Mouse (Mus musculus): ENCODE data around the gene Adssl1.

DNA sequence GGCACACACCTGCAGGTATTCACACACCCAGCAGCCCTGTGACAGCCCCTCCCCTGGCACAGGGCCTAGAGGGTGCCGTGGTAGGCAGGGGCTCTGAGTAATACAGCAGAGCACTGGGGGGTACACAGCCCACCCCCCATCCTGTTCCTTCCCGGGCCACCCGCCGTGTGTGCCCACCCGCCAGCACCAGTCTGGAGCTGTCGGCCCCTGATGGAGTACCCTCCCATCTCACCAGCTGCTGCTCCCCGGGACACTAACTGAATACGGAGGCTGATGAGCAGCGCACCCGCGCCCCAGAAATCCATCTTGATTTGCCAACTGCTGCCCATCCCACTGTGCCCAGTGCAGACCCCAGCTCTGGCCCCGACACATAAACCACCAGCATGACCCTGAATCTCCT lies 43.9 kb downstream of the Adssl1 start:
- no peak for TF ChIP-seq POLR2A (IDR thresholded peaks at IDR 0.05; ENCODE audit: low read depth, low read length)
- TF ChIP-seq CTCF (conservative IDR thresholded peaks at IDR 0.05 in 1 of 2, IDR thresholded peaks at IDR 0.05 in 1 of 2; ENCODE audit: low read depth in 2 of 2, low read length in 2 of 2): no peak
